Mouse (Mus musculus): ENCODE data around the gene Pja2.

DNA sequence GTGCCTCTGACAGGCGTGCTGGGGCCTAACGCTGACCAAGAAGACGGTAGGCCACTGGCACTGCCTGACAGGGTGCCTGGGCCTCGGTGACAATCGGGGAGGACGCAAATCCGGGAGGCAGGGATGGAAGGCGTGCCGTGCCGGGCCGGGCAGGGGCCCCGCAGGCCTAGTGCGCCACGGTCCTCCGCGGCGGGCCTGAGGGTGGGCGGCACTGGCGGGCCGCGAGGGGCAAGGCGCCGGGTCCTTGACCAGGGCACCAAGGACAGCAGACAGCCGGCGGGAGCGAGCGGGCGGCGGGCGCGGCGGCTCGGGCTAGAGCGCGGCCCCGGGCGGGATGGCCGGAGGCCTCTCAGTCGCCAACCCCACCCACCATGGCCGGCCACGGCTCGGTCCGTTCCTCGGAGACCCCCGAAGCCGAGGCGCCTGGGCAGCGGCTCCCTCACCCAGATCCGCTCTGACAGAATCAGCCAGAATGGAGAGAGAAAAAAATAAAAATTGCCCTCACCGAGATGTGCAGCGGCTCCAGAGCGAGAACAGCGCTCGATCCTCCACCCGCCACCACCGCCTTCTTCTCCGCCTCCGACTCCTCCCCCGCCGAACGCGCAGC is 322 bp downstream of the Pja2 start:
- TF ChIP-seq CTCF (IDR thresholded peaks at IDR 0.05; ENCODE audit: control insufficient read depth, insufficient read depth, low read length) (no peak), POLR2A (IDR thresholded peaks at IDR 0.05; ENCODE audit: borderline replicate concordance, control insufficient read depth, low read depth, low read length) (peak; percentile 48; the same call in 1 of the 2 replicates)

Measured in bone marrow, adult 2 months (tissue).